Mouse (Mus musculus) heart, postnatal 25 days (tissue): Measurements from ENCODE around the gene Gm45213. TPM values are rescaled to one million over a fixed set of nuclear protein-coding genes. Genes with fewer than 3 reads are reported as not detected.

ENCODE experiments used
- DNase-seq: peaks from one replicate; pipeline ENCODE4 v3.0.0; 2022; ENCODE audit warnings: low spot score
- intact Hi-C: fragments of 180-260 bp; cut with DNase I; formaldehyde crosslinking; loops from one replicate; pipeline ENCODE4 v1.15.1; 2025
- total RNA-seq, 2 experiments: library from RNA; stranded (reverse); gene quantifications; 2 replicates each; pipeline ENCODE4 v1.2.3; 2021

Gene Gm45213
- total RNA-seq = not detected

GRCm38 (mm10) chr7:66043552-66044459 is at the start of gene Gm45213:
Gene Gm45213, plus strand, starts transcription at chr7:66043602.
- DNase-seq = no peak
- intact Hi-C loops = no loop called here

GRCm38 (mm10) chr7:66001035-66001754 is 42.2 kb upstream of the Gm45213 start:
- intact Hi-C loops = no loop called here
- no peak for DNase-seq

DNA sequence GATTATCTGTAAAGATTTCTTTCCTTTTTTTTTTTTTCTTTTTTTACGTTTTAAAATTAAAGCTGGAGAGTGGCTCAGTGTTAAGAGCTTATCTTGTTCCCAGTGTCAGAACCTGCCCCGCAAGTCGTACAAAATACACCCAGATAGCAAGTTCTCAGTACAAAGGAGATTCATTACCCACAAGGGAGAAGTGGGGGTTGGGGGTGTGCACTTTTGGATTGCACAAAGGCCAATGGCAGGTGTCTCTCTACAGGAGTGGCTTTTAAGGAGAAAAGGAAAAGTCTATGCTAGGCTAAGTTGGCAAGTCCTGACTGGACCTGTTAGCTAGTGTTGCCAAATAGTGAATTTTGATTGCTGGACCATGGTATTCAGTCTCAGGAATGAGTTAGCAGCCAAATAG is 41.6 kb upstream of the Gm45213 start:
- DNase-seq = no peak
- intact Hi-C loops = no loop called here

GRCm38 (mm10) chr7:66003447-66003846 is 40.0 kb upstream of the Gm45213 start:
- no peak for DNase-seq
- intact Hi-C loops = no loop called here

- DNase-seq = no peak
- intact Hi-C loops = no loop called here
Observed at GRCm38 (mm10) chr7:66003865-66004638, 39.4 kb upstream of the Gm45213 start.

GRCm38 (mm10) chr7:66005066-66005465 is 38.3 kb upstream of the Gm45213 start:
- no peak for DNase-seq
- intact Hi-C loops = no loop called here

- intact Hi-C loops = no loop called here
- DNase-seq = no peak
Observed at GRCm38 (mm10) chr7:66008161-66008891, 35.1 kb upstream of the Gm45213 start.

- intact Hi-C loops = no loop called here
- DNase-seq = no peak
Observed at GRCm38 (mm10) chr7:66008892-66009273, 34.5 kb upstream of the Gm45213 start.

DNA sequence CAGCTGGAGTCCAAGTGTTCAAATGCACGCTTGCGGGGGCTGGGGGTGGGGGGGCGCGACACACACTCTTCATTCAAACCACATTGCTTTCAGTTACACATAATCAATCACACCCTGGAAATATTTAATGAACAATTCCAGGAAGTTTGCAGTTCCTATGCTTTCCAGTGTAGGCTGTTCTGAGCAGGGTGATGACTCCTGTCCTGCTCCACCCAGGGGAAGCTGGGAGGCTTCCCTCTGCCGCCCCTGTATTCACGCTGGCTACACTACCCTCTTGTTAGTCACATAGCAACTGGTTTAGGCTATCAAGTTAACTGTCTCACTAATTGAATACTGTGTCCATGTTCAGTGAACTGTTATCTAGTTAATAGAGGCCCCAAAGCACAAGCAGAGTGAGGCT is 32.9 kb upstream of the Gm45213 start:
- DNase-seq = no peak
- intact Hi-C loops = no loop called here

- intact Hi-C loops = no loop called here
- DNase-seq = no peak
Observed at GRCm38 (mm10) chr7:66027747-66028146, 15.7 kb upstream of the Gm45213 start.

- DNase-seq = no peak
- intact Hi-C loops = no loop called here
Observed at GRCm38 (mm10) chr7:66028766-66029512, 14.5 kb upstream of the Gm45213 start.

- intact Hi-C loops = no loop called here
- no peak for DNase-seq
Observed at GRCm38 (mm10) chr7:66036809-66037208, 6.6 kb upstream of the Gm45213 start.

DNA sequence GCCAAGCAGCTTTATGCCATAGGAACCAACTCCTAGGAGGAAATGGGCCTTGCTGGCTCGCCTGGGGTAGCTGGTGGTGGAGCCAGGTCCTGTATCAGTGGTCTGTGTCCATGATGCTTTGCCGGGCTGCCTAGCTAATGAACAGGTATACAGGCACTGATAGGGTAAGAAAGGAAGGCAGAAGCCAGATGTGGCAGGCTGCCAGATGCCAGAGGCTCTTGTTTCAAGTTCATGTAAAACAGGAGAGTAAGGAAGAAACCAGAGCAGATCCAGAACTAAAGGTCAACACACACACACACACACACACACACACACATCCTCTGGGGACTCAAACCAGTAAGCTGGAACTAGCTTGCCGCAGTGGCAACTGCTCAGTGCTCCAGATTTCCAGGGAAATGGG is 5.1 kb upstream of the Gm45213 start:
- intact Hi-C loops = no loop called here
- no peak for DNase-seq

DNA sequence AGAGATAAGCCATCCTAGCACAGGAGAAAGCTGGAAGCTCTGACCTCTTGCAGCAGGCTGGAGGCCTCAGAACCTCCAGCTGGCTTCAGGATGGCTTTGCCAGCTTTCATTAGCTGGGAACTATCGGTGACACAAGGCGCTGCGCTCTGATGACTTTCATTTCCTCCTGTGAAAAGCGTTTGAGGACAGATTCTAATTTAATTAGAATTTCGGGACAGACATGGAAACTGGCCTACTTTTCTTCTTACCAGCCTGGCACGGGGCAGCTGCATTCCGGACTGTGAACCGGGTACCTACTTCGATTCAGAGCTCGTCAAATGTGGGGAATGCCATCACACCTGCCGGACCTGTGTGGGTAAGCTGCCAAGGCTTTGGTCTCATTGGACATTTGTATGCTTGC is 4.7 kb upstream of the Gm45213 start:
- no peak for DNase-seq
- intact Hi-C loops = no loop called here

DNA sequence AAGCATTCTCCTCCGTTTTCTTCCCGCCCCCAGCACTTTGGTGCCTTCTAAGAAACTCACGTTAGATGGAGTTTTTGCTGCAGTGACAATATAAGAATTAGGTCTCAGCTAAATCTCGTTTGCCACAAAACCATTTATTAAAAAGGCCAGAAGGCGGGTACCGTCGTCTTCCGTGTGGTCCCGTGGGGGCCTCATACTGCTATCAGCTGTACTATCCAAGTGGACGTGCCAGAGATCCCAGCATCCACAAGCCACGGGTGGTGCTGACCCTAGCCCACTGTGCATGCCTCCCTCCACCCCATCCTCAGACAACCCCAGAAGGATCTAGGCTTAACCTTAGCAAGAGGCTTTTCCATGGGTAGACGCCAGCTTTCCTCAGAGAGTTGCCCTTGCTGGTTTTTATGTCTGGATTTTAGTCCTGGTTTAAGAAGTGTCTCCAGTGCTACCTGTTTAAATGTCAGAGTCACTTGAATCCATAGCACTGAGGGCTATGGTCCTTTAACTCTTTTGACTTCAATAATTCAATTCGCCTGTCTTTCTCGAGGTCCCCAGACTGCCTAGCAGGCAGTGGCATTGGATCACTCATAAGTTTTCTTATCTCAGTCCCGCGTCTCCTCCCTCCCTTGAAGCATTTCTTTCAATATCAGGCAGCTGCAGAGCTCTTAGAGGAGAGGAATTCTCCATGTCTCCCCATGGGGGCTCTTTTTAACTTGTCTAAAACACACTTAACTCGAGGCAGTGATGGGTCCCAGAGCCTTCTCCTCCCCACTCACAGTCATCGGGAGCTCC is 3.2 kb upstream of the Gm45213 start:
- no peak for DNase-seq
- intact Hi-C loops = no loop called here

DNA sequence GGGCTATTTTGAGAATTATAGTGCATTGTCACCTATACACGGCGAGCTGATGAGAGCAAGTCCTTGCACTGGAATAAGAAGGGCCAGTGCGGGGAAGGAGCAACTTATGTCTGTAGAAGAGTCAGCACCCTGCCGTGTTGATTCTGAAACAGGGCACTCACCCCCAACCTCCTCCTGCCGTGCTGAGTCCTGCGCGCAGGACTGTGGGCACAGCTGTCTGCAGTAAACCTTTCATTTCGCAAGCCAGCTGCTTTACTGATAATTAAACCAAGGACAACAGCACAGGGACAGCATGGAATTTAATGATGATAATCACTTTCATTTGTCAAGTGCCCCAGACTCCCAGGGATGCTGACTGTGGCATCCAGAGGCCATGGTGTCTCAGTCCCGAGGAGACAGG is 1.2 kb downstream of the Gm45213 start:
- intact Hi-C loops = no loop called here
- DNase-seq = no peak

DNA sequence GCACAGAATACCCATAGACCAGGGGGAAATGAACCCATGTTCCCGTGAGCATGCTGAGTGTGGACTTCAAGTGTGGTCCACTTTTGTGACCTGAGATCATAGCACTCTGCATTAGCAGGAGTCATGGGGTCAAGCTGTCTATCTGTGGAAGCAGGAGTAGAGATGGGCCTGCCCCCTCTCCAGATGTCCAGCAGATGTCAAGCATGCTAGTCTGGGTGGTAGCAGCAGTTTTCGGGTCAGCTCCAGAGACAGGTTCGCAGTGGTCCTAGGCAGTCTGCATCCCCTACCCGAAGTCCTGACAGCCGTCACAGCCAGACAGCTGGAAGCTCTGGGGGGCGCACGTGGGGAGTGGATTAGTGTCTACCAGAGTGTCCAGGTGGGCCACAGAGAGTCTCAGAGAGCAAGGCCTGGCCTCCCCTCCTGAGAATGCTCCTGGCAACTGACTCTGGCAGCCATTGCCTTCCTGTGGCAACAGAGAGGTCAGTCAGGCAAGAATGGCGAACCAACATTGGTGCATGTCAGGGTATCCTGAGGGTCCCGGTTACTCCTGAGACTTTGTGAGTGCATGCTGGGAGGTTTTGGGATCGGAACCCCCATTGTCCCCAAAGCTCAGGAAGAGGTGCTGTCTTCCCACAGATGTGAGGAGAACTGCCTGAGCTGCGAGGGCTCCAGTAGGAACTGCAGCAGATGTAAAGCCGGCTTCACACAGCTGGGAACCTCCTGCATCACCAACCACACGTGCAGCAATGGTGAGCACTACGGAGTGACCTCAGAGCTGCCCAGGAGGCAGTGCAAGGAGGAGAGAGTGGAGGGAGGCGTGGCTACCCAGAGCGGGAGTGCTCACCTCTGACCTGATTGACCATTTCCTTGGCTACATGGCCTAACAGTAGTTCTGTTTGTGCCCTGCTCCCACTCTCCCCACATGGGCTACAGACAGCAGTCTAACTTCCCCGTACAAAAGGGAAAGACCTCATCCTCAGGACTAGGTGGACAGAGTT is 3.8 kb downstream of the Gm45213 start:
- intact Hi-C loops = no loop called here

More for the DNA sequence above, 3.8 kb downstream of the Gm45213 start:
- DNase-seq = no peak
